Mouse (Mus musculus) heart, adult 2 months (tissue): ENCODE measurements around the gene Fgf18.

ENCODE experiments used
- CTCF ChIP-seq: fragments of 200-600 bp; IDR thresholded peaks from 2 replicates; pipeline ENCODE4 v1.8.1; 2022; ENCODE audit warnings: antibody characterized with exemption, mild to moderate bottlenecking, moderate library complexity
- EP300 ChIP-seq: fragments of 200-500 bp; IDR thresholded peaks from 2 replicates; pipeline ENCODE4 v1.6.1; 2011; ENCODE audit warnings: low read depth, low read length, control low read depth; ENCODE audit not compliant: insufficient read depth
- POLR2A ChIP-seq: fragments of 200-500 bp; IDR thresholded peaks from 2 replicates; pipeline ENCODE4 v1.6.1; 2011; ENCODE audit warnings: mild to moderate bottlenecking, low read depth, low read length, control low read depth; ENCODE audit not compliant: insufficient read depth

DNA sequence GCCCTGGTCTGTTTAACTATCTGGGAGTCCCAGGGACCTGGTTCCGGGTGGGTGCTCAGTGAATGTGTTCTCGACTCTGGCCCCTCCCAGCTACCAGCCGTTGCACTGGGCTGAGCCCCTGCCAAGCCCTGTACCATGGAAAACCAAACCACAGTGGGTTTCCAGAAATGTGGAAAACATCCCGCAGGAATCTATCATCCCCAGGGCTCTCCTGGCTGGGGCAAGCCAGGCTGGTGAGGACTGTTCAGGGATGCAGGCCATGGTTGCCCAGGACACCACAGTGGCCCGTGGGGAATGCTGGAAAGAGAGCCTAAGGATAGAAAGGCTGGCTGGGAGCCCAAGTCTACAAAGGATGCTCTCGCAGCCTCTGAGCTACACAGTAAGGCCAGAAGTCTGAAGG is 76.7 kb downstream of the Fgf18 start:
- no peak for TF ChIP-seq CTCF
- no peak for TF ChIP-seq POLR2A
- no peak for TF ChIP-seq EP300
